ENCODE assay signal across 14 mouse cellular contexts in genomic region chr2:44355316-44355715, GRCm38 (mm10).
DNase-seq lines count a peak whose midpoint lies in the region; ATAC-seq lines count a peak whose summit lies in the region.
"Had no signal": no experiment of that assay in that cellular context is flagged by ENCODE, and none has a peak within 500 bp of the region (broad histone marks: within the 10 kb centered on the region; RNA-seq: fewer than 3 reads in every experiment).

No protein-coding gene starts in this region.

- no peak overlapping the region for H3K27ac ChIP-seq in limb, embryonic 12.5 days
- H3K27ac ChIP-seq: liver, embryonic 14.5 days had no signal

- no peaks in the 10 kb centered on the region for H3K27me3 ChIP-seq in limb, embryonic 12.5 days

- no peaks in the 10 kb centered on the region for H3K36me3 ChIP-seq in limb, embryonic 12.5 days
- H3K36me3 ChIP-seq: G1E had no signal

- DNase-seq in heart, adult 11 months, result peak; percentile 86
- DNase-seq in heart, adult 9 months (ENCODE audit: low spot score in 2 of 2), result no peak
- DNase-seq in kidney, postnatal 10 days, result peak; percentile 11
- DNase-seq in kidney, postnatal 36 days, result no peak
- peak; percentile 43 for DNase-seq in embryo, embryonic 11 days
- DNase-seq in adrenal gland, postnatal 25 days, result no peak
- DNase-seq in thymus, postnatal 14 days, result no peak
- DNase-seq: kidney, adult 11 months had no signal

- H3K4me1 ChIP-seq in limb, embryonic 12.5 days (replicated peaks), result peaks cover 6% of the 10 kb centered on the region; the same call in 1 of the 2 replicates

- peak overlapping the region; percentile 29 for H3K4me2 ChIP-seq in limb, embryonic 12.5 days

- WGBS in limb, embryonic 12.5 days, result 36% methylated on average over 11 of the region's 11 CpGs

- no peak for ATAC-seq in limb, embryonic 12.5 days (ENCODE audit: insufficient number of reproducible peaks, insufficient read depth, low FRiP score, low TSS enrichment, low read depth)
- ATAC-seq: activated CD4-positive, CD25-positive, alpha-beta regulatory T cell, adult 4 months; forebrain, embryonic 16.5 days; midbrain, embryonic 16.5 days had no signal

- no peak overlapping the region for H3K4me3 ChIP-seq in limb, embryonic 12.5 days (replicated peaks)

- no peak overlapping the region for H3K9ac ChIP-seq in limb, embryonic 12.5 days (replicated peaks)
- H3K9ac ChIP-seq: liver, embryonic 14.5 days had no signal

- no peaks in the 10 kb centered on the region for H3K9me3 ChIP-seq in limb, embryonic 12.5 days
- H3K9me3 ChIP-seq: G1E had no signal

Comparison
In these comparisons a context has a peak if more than half of its experiments do, and no peak if none do; other contexts are left out.
1. DNase-seq: peak in heart, adult 11 months (single experiment), kidney, postnatal 10 days (single experiment) and embryo, embryonic 11 days (single experiment); none in heart, adult 9 months (0 of 2), kidney, postnatal 36 days (0 of 2), adrenal gland, postnatal 25 days (single experiment) and thymus, postnatal 14 days (single experiment).